Mouse (Mus musculus) liver, embryonic 14.5 days (tissue): ENCODE data around the gene Artn.

Source experiments
- CTCF ChIP-seq: IDR thresholded peaks from 2 replicates; pipeline ENCODE4 v1.5.1; 2016; ENCODE audit warnings: antibody characterized with exemption, low read depth, control low read depth
- EP300 ChIP-seq: IDR thresholded peaks from 2 replicates; pipeline ENCODE4 v1.6.1; 2016; ENCODE audit warnings: antibody characterized with exemption, low read depth

DNA sequence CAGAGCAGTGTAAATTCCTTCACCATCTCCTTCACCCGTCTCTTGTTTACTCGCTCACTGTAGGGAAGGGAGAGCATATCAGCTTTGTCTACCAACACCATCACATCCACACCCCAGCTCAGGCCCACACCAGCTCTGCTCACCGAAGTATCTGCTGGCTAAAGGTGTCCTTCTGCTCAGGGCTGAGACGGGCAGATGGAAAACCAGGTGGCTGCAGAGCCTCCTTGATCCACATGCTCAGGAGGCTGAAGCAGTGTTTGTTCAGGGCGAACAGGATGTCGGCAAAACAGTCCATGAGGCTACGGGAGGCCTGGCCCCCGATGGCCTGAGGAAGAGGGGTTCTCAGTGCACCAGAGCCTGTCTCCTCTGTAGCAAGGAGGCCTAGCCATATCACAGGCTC is 35.0 kb downstream of the Artn start:
- TF ChIP-seq CTCF, result no peak
- no peak for TF ChIP-seq EP300
